Mouse (Mus musculus) limb, embryonic 10.5 days (tissue): ENCODE results near the gene H2-Eb2. TPM values are rescaled to one million over a fixed set of nuclear protein-coding genes. Genes with fewer than 3 reads are reported as not detected.
"Not testable (repeated sequence)": the region's sequence is repeated elsewhere in the genome, so short reads cannot be mapped to it uniquely, and the experiment has no call there.

Source experiments
- DNase-seq: peaks from one replicate; pipeline ENCODE4 v3.0.0-alpha.2; 2017; ENCODE audit warnings: low spot score
- H3K27ac ChIP-seq: fragments of 300-500 bp; sonication (generic); 2 replicates; pipeline ENCODE4 v1.5.1; 2016; ENCODE audit warnings: mild to moderate bottlenecking
- H3K27me3 ChIP-seq: fragments of 300-500 bp; sonication (generic); 2 replicates; pipeline ENCODE4 v1.6.1; 2016; ENCODE audit warnings: low read depth, mild to moderate bottlenecking; ENCODE audit not compliant: poor library complexity, severe bottlenecking
- H3K36me3 ChIP-seq: fragments of 300-500 bp; sonication (generic); 2 replicates; pipeline ENCODE4 v1.6.1; 2016; ENCODE audit warnings: mild to moderate bottlenecking, moderate library complexity
- H3K4me1 ChIP-seq: fragments of 300-500 bp; sonication (generic); 2 replicates; pipeline ENCODE4 v1.6.1; 2016
- H3K4me3 ChIP-seq: fragments of 300-500 bp; sonication (generic); 2 replicates; pipeline ENCODE4 v1.5.1; 2016; ENCODE audit warnings: mild to moderate bottlenecking, moderate library complexity
- H3K9me3 ChIP-seq: fragments of 300-500 bp; sonication (generic); replicated peaks from 2 replicates; pipeline ENCODE4 v1.6.1; 2016; ENCODE audit warnings: mild to moderate bottlenecking
- WGBS: fragments of 180-500 bp; shearing (Covaris S2); methylation state at CpG from one replicate; pipeline ENCODE4 v1.1.7; 2016; 5-methylcytosine and 5-hydroxymethylcytosine counted together
- polyA plus RNA-seq: library from polyadenylated mRNA; unstranded; fragments of >200 nt; fragmentation: Nextera tagmentation; extraction: Ambion mirVana; gene quantifications from 2 replicates; pipeline ENCODE4 v1.2.1, GENCODE M21; 2016

The H2-Eb2 gene
- polyA plus RNA-seq, 1 experiment from 2014 or later, result not detected

DNA sequence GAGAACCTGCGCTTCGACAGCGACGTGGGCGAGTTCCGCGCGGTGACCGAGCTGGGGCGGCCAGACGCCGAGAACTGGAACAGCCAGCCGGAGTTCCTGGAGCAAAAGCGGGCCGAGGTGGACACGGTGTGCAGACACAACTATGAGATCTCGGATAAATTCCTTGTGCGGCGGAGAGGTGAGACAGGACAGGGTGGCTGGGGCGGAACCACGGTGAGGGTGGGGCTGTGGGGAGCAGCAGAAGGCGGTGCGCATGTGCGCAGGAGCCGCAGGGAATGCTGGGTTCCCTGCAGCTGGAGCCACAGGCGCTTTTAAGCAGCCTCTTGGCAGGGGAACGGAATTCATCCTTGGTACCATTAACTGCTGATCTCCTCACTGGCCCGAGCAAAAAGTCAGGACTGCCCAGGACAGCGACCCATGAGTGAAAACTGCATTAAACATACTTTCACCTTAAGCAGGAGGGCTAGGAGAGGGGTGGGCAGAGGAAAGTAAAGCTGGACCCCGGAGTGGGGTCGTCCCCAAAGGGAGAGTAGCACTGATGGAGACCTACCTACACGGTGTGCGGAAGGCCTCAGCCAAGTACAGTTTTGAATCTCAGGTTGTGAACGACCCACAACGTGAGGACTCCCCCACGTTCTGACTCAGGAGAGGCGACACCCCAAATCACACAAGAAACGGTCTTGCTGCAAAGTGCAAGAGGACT, 15.6 kb upstream of the H2-Eb2 start:
- Histone ChIP-seq H3K27ac (peak overlapping the region; percentile 83), H3K36me3 (no peaks in the 10 kb centered on the region), H3K9me3 (no peaks in the 10 kb centered on the region), H3K4me3 (peak overlapping the region; percentile 61), H3K4me1 (peaks cover 11% of the 10 kb centered on the region), H3K27me3 (peaks cover 5% of the 10 kb centered on the region; the same call in 1 of the 2 replicates)
- DNase-seq, result peak; percentile 80
- 23% methylated on average over 38 of the region's 38 CpGs for WGBS

- peaks cover 11% of the 10 kb centered on the region for H3K4me1 ChIP-seq
- H3K27ac ChIP-seq, H3K36me3 ChIP-seq, DNase-seq, H3K4me3 ChIP-seq, H3K9me3 ChIP-seq, H3K27me3 ChIP-seq: not testable (repeated sequence)
- 87% methylated on average over 3 of the region's 3 CpGs for WGBS
These were observed 14.9 kb upstream of the H2-Eb2 start for GRCm38 (mm10) chr17:34310526-34310925.

DNA sequence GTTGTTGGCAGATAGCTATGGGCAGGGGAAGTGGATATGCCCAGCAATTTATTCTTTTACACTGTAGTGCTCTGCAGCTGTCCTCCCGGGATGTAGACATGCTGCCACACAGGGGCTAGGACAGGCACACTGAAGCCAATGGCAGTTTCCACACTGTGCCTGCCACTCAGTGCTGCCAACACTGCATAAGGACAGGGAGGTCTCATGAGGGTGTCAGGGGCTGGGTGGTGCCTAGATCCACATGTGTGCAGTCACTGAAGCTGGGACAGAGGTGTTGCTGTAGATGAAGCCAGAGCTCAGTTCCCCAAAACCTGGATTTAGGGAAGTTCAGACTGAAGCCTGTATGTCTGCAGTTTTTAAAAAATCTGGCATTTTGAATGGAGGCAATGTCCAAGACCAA, 13.3 kb upstream of the H2-Eb2 start:
- 90% methylated on average over 1 of the region's 1 CpGs for WGBS
- Histone ChIP-seq H3K4me3 (no peak overlapping the region), H3K27me3 (peaks cover 5% of the 10 kb centered on the region; the same call in 1 of the 2 replicates)

DNA sequence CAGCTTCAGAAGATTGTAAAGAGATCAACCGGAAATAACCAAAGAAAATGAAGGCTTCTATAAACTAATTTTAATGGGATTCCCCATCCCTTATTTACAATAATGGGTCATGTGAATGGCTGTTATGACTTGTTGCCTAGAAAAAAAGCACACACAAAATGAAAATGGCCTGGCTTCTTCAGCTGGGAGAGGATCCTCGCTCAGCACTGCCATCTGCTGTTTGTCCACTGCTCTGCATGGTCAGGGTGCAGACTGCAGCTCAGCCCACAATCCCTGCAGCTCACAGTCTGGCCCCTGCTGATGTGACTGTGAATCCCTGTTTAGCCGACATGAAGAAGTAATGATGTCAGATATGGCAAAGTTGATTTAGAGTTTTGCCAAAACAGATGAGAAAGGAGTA, 12.1 kb upstream of the H2-Eb2 start:
- 49% methylated on average over 3 of the region's 3 CpGs for WGBS
- Histone ChIP-seq H3K9me3 (no peaks in the 10 kb centered on the region), H3K36me3 (no peaks in the 10 kb centered on the region), H3K4me1 (peaks cover 9% of the 10 kb centered on the region), H3K27me3 (no peaks in the 10 kb centered on the region), H3K4me3 (no peak overlapping the region), H3K27ac (no peak overlapping the region)
- DNase-seq, result peak; percentile 81

More for the DNA sequence above, 13.3 kb upstream of the H2-Eb2 start:
- DNase-seq, result no peak
- Histone ChIP-seq H3K9me3 (no peaks in the 10 kb centered on the region), H3K36me3 (no peaks in the 10 kb centered on the region), H3K27ac (no peak overlapping the region), H3K4me1 (peaks cover 9% of the 10 kb centered on the region)

- WGBS, result 76% methylated on average over 9 of the region's 9 CpGs
- peaks cover 7% of the 10 kb centered on the region for H3K4me1 ChIP-seq
- no peak for DNase-seq
These were observed 11.2 kb upstream of the H2-Eb2 start for GRCm38 (mm10) chr17:34314286-34314685.

DNA sequence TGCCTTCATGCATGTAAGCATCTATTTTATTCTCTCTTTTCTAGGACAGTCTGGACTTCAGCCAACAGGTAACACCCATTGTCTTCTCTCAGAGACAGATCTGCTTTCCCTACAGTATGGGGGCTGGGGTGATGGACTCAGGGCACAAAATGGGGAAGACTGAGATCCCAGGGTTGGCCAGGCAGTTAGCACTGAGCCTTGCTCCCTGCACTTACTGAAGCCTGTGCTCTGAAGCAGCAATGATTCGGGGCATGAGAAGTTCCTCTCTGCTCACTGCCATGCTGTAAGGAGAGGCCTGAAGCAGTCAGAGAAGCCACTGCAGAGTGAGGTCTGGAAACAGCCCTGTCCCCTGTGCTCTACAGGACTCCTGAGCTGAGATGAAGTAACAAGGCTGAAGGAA, 10.0 kb upstream of the H2-Eb2 start:
- H3K27ac ChIP-seq, result no peak overlapping the region
- H3K4me1 ChIP-seq, result no peaks in the 10 kb centered on the region
- H3K36me3 ChIP-seq, result no peaks in the 10 kb centered on the region
- H3K27me3 ChIP-seq, result no peaks in the 10 kb centered on the region
- DNase-seq, result no peak
- H3K9me3 ChIP-seq, result no peaks in the 10 kb centered on the region
- 76% methylated on average over 1 of the region's 1 CpGs for WGBS
- H3K4me3 ChIP-seq, result no peak overlapping the region

More at GRCm38 (mm10) chr17:34314286-34314685, 11.2 kb upstream of the H2-Eb2 start:
- H3K36me3 ChIP-seq, result no peaks in the 10 kb centered on the region
- no peak overlapping the region for H3K4me3 ChIP-seq
- H3K9me3 ChIP-seq, result no peaks in the 10 kb centered on the region
- H3K27me3 ChIP-seq, result no peaks in the 10 kb centered on the region
- no peak overlapping the region for H3K27ac ChIP-seq

DNA sequence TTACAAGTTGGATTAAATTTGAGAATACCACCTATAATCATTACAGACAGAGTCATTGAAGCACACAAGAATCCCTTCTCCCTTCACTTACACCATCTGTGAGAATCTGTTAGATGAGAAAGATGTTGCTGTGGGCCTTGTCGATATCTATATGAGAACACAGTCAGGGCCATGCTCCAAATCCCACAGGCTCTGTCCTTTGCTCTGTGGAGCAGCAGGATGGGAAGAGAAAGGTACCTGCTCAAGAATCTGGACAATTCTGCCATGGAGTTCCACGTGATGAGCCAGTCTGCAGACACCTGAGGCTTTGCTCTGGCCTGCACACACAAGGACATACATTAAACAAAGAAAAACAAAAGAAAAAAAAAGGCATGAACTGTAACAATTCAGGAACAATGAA, 8.8 kb upstream of the H2-Eb2 start:
- 79% methylated on average over 2 of the region's 2 CpGs for WGBS
- DNase-seq, result no peak
- no peaks in the 10 kb centered on the region for H3K36me3 ChIP-seq
- no peaks in the 10 kb centered on the region for H3K9me3 ChIP-seq
- H3K4me1 ChIP-seq, result no peaks in the 10 kb centered on the region
- H3K4me3 ChIP-seq, result no peak overlapping the region
- H3K27ac ChIP-seq, result no peak overlapping the region
- H3K27me3 ChIP-seq, result no peaks in the 10 kb centered on the region

DNA sequence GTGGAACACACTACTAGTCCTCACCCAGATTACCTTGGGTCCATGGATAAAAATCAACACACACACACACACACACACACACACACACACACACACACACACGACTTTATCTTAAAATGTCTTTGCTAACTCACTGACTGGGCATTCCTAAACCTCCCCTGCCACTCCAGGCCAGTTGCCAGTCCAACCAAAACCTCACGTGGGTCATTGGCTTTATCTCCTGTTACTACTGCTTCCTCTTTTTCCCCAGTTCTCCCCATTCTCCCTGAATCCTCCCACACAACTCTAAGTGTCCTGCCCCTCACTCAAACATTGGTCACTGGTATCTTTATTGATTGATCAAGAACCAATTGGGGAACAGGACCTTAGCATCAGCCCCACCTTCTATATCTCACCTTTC, 8.2 kb upstream of the H2-Eb2 start:
- Histone ChIP-seq H3K9me3 (no peaks in the 10 kb centered on the region), H3K27me3 (no peaks in the 10 kb centered on the region), H3K27ac (no peak overlapping the region), H3K4me3 (no peak overlapping the region), H3K36me3 (no peaks in the 10 kb centered on the region), H3K4me1 (no peaks in the 10 kb centered on the region)
- WGBS, result 49% methylated on average over 2 of the region's 2 CpGs
- DNase-seq, result no peak

GRCm38 (mm10) chr17:34326373-34326772, 908 bp downstream of the H2-Eb2 start:
- Histone ChIP-seq H3K4me3 (no peak overlapping the region), H3K27me3 (no peaks in the 10 kb centered on the region), H3K36me3 (no peaks in the 10 kb centered on the region), H3K27ac (no peak overlapping the region), H3K9me3 (no peaks in the 10 kb centered on the region), H3K4me1 (peaks cover 4% of the 10 kb centered on the region; the same call in 1 of the 2 replicates)
- 89% methylated on average over 3 of the region's 3 CpGs for WGBS
- DNase-seq, result no peak

- WGBS, result 59% methylated on average over 2 of the region's 2 CpGs
These were observed 4.3 kb downstream of the H2-Eb2 start for GRCm38 (mm10) chr17:34329807-34330206.

DNA sequence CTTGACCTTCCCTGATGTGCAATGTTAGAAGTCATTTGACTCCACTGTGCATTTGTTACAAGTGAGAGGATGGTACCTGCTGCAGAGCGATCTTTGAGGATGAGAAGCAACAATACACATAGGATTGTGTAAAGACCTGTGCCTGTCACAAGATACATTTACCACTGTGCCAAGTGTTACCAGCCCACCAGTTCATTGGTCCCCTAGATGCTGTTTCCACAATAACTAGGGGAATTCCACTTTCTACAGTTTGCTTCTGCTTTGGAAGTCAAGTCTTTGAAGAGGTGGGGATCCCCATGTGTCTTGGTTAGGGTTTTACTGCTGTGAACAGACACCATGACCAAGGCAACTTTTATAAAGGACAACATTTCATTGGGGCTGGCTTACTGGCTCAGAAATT, 5.7 kb downstream of the H2-Eb2 start:
- H3K4me1 ChIP-seq, result peaks cover 4% of the 10 kb centered on the region; the same call in 1 of the 2 replicates
- H3K9me3 ChIP-seq, result no peaks in the 10 kb centered on the region
- H3K36me3 ChIP-seq, result no peaks in the 10 kb centered on the region
- H3K27me3 ChIP-seq, result no peaks in the 10 kb centered on the region
- no peak overlapping the region for H3K27ac ChIP-seq
- no peak overlapping the region for H3K4me3 ChIP-seq
- DNase-seq, result no peak
- 93% methylated on average over 1 of the region's 1 CpGs for WGBS

More at GRCm38 (mm10) chr17:34329807-34330206, 4.3 kb downstream of the H2-Eb2 start:
- DNase-seq, result no peak
- Histone ChIP-seq H3K4me3 (no peak overlapping the region), H3K4me1 (peaks cover 4% of the 10 kb centered on the region; the same call in 1 of the 2 replicates), H3K27ac (no peak overlapping the region), H3K27me3 (no peaks in the 10 kb centered on the region), H3K36me3 (no peaks in the 10 kb centered on the region), H3K9me3 (no peaks in the 10 kb centered on the region)

GRCm38 (mm10) chr17:34340619-34341402, 15.3 kb downstream of the H2-Eb2 start:
- DNase-seq, result no peak
- H3K9me3 ChIP-seq, result no peaks in the 10 kb centered on the region
- no peak overlapping the region for H3K4me3 ChIP-seq
- 76% methylated on average over 3 of the region's 3 CpGs for WGBS
- H3K36me3 ChIP-seq, result no peaks in the 10 kb centered on the region
- H3K4me1 ChIP-seq, result no peaks in the 10 kb centered on the region
- H3K27me3 ChIP-seq, result no peaks in the 10 kb centered on the region
- no peak overlapping the region for H3K27ac ChIP-seq

DNA sequence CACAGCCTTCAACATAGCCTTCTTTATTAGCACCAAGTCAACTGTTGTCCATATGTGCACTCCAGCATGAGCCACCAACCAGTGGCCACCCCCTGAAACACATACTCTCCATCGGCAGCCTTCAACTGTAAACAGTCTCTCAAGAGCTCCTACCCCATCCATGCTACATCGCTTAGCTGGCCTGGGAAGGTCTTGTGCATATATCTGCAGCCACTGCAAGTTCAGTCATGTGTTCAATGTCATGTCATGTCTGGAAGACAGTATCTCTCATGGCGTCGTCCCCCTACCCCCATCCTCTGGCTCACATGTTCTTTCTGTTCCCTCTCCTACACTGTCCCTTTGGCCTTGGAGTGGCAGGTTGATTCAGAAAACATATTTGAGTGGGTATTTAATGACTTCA, 19.4 kb downstream of the H2-Eb2 start:
- no peaks in the 10 kb centered on the region for H3K27me3 ChIP-seq
- no peak for DNase-seq
- 92% methylated on average over 4 of the region's 4 CpGs for WGBS
- no peaks in the 10 kb centered on the region for H3K4me1 ChIP-seq
- no peak overlapping the region for H3K27ac ChIP-seq
- no peaks in the 10 kb centered on the region for H3K36me3 ChIP-seq
- no peaks in the 10 kb centered on the region for H3K9me3 ChIP-seq
- no peak overlapping the region for H3K4me3 ChIP-seq
